Mouse (Mus musculus) erythroblast, embryonic 14.5 days (primary cell): ENCODE measurements around the gene Gclm. TPM values are rescaled to one million over a fixed set of nuclear protein-coding genes. Genes with fewer than 3 reads are reported as not detected.

Source experiments
- H3K27me3 ChIP-seq: 2 replicates; pipeline ENCODE4 v1.6.1; 2012; ENCODE audit warnings: inconsistent platforms; ENCODE audit not compliant: control insufficient read depth
- H3K36me3 ChIP-seq: 2 replicates; pipeline ENCODE4 v1.6.1; 2012; ENCODE audit warnings: mild to moderate bottlenecking, inconsistent platforms; ENCODE audit not compliant: control insufficient read depth
- H3K4me1 ChIP-seq: 2 replicates; pipeline ENCODE4 v1.6.1; 2012; ENCODE audit warnings: inconsistent platforms; ENCODE audit not compliant: control insufficient read depth
- H3K4me3 ChIP-seq: replicated peaks from 2 replicates; pipeline ENCODE3; 2012; ENCODE audit warnings: moderate library complexity, mild to moderate bottlenecking, inconsistent platforms
- H3K9me3 ChIP-seq: 2 replicates; pipeline ENCODE4 v1.6.1; 2012; ENCODE audit warnings: low read length, inconsistent platforms, mixed read lengths; ENCODE audit not compliant: control insufficient read depth
- GATA1 ChIP-seq: IDR thresholded peaks from 2 replicates; pipeline ENCODE4 v1.6.1; 2012; ENCODE audit warnings: low read length, inconsistent platforms, mixed read lengths
- TAL1 ChIP-seq: IDR thresholded peaks from 3 replicates; pipeline ENCODE4 v1.6.1; 2012; ENCODE audit warnings: low read length, inconsistent platforms, mixed read lengths
- polyA plus RNA-seq: library from polyadenylated mRNA; stranded (reverse); fragments of >175 nt; gene quantifications from 2 replicates; pipeline ENCODE4 v1.2.3, GENCODE M21; 2012

Gene Gclm
- polyA plus RNA-seq: 124 and 137 TPM in 2 replicates

DNA sequence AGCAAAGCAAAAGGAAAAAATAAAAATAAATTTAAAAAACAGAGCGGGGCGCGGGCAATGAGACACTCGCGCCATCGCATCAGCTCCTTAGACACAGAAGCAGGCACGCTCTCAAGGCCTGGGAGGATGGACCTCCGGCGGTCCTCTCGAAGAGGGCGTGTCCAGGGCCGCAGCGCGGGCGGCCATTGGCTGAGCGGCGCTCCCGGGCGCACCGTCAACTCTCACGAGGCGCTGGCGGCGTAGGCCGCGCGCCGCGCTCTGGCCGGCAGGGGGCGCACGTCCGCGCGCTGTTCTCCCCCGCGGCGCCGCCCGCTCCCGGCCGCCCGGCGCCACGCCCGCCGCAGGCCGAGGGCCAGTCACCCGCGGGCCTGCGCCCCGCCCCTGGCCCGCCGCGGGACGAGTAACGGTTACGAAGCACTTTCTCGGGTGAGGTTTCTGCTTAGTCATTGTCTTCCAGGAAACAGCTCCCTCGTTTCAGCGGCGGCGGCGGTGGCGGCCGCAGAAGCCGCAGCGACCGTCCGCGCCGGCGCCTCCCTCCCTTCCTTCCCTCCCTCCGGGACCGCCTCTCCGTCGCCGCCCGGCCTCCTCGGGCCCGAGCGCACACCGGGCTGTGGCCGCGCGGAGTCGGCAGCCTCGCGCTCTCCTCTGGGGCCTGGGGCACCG lies at the start of gene Gclm:
Gene Gclm, plus strand, starts transcription at position 343 of the 663 bp plus-strand sequence.
- Histone ChIP-seq H3K4me3 (peak within 1 kb of the TSS; percentile 100), H3K36me3 (peaks cover 39% of the 10 kb centered on the region), H3K9me3 (no peaks in the 10 kb centered on the region), H3K27me3 (no peaks in the 10 kb centered on the region), H3K4me1 (peaks cover 49% of the 10 kb centered on the region)
- TF ChIP-seq GATA1 (no peak), TAL1 (no peak)

DNA sequence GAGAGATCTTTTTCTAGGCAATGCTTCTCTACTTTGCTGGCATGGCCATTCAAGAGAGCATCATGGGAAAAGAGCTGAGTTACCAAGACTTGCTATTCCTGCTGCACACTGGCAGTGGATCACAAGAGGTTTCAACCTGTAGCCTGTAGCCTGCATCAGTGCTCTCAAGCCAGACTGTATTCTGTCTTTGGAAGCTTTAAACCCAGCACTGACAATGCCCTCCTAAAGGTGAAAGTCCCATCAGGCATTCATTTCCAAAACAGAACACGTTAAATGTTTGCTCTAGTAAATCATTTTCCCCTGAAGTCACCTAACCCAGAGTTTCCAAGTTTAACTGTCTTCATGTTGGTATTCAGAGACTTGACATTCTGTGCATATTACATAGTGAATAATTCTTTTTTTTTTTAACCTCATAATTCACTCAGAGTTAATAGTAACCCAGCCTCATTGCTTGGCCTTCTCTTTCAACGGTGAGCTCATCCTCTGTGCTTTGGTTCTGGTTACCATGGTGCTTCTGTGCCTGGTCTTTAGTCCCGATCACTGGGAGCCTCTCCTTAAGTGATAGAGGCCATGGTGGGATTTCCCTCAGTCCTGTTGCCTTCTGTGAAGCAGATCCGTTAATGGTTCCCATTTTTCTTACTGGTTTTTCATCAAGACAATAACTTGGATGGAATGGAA lies 48.6 kb upstream of the Gclm start:
- Histone ChIP-seq H3K9me3 (no peaks in the 10 kb centered on the region), H3K27me3 (no peaks in the 10 kb centered on the region), H3K36me3 (no peaks in the 10 kb centered on the region), H3K4me1 (no peaks in the 10 kb centered on the region; the same call in 1 of the 2 replicates), H3K4me3 (no peak overlapping the region)
- no peak for TF ChIP-seq TAL1
- no peak for TF ChIP-seq GATA1

DNA sequence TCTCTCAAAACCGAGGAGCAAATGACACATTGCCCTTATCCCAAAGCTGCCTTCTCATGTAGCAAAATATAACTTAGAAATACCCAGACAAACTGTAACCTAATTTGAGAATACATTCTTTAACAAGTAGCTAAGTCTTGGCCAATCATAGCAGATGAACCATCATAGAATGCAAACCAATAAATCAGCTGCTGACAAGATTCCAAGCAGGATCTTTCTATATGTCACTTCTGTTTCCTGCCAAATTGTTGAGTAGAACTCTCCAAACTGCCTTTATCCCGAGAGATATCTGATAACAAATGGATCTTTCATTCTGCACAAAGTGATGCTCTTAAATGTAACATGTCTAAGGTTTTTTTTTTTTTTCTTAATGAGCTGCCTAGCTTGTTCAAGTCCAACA lies 46.8 kb upstream of the Gclm start:
- Histone ChIP-seq H3K9me3 (no peaks in the 10 kb centered on the region), H3K27me3 (no peaks in the 10 kb centered on the region), H3K4me3 (no peak overlapping the region), H3K4me1 (no peaks in the 10 kb centered on the region; the same call in 1 of the 2 replicates), H3K36me3 (no peaks in the 10 kb centered on the region)
- no peak for TF ChIP-seq GATA1
- TF ChIP-seq TAL1: no peak

DNA sequence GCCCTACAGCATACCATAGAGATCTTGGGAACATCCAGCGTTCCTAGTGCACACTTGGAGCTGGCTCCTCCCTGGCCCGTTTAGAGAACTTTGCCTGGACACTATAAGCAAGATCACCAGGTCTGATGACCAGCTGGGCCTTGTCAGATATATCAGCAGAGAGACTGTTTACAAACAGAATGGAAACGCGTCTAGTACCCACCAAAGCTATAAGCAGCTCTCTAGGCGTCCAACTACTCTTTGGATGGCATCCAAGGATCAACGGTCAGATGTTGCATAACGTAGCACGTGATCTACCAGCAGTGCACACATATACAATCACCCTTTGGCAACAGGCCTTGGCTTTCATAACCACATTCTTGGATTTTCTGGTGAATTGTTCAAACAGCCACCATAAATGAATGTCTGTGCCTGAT lies 46.4 kb upstream of the Gclm start:
- no peaks in the 10 kb centered on the region for H3K27me3 ChIP-seq
- H3K9me3 ChIP-seq: no peaks in the 10 kb centered on the region
- H3K36me3 ChIP-seq: no peaks in the 10 kb centered on the region
- H3K4me3 ChIP-seq: no peak overlapping the region
- TF ChIP-seq TAL1 (no peak), GATA1 (no peak)
- no peaks in the 10 kb centered on the region; the same call in 1 of the 2 replicates for H3K4me1 ChIP-seq

DNA sequence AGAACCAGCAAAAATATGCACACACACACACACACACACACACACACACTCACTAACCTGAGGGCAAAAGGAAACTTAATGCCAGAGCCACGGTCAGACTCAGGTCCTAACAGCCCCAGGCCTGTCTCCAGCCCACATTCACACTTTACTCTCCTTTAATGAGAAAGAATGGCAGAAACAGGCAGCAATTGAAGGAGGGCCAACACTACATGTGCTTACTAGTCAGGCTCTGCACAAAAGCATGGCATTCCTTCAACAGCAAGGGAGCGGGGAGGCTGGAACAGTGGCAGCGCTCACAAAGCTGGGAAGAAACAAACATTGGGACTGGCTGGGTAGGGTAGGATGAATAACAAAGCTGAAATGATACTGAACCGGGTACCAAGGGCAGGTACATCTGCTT lies 45.8 kb upstream of the Gclm start:
- Histone ChIP-seq H3K36me3 (no peaks in the 10 kb centered on the region), H3K4me1 (no peaks in the 10 kb centered on the region; the same call in 1 of the 2 replicates), H3K27me3 (no peaks in the 10 kb centered on the region), H3K9me3 (no peaks in the 10 kb centered on the region), H3K4me3 (no peak overlapping the region)
- no peak for TF ChIP-seq GATA1
- TF ChIP-seq TAL1: no peak

DNA sequence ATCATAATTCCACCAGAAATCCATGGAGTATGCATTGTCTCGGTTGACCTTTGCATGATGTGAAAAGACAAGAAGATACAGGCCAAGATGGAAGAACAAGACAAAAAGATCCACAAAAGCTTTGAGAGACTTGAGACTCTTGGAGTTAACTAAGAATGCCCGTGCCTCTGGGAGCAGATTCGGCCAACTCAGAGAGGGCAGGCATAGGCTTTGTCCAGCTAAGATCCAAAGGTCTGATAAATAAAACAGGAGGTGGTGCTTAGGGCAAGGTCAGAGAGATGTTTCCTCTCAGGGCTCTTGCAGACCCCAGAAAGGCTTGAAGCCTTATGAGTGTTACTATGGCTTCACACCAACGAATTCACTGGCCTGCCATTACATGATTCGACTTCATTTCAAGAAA lies 45.3 kb upstream of the Gclm start:
- Histone ChIP-seq H3K27me3 (no peaks in the 10 kb centered on the region), H3K36me3 (no peaks in the 10 kb centered on the region), H3K9me3 (no peaks in the 10 kb centered on the region), H3K4me3 (no peak overlapping the region), H3K4me1 (no peaks in the 10 kb centered on the region; the same call in 1 of the 2 replicates)
- TF ChIP-seq GATA1 (no peak), TAL1 (no peak)

DNA sequence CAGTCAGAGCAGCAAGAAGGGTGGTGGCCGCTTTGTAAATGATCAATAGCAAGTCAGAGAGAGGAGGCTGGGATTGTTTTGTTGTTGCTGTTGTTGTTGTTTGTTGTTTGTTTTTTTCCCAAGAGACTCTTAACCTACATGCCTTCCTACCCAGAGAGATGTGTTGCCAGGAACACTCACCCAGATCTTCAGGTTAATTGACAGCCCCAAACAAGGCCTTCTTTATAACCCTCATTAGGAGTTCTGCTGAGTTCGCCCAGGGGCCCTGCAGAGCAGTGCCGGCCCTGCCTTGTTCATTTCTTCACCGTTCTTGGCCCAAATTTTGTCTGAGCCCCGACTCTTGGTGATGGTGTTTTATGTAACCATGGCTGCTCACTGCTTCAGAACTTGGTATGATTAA lies 44.9 kb upstream of the Gclm start:
- Histone ChIP-seq H3K27me3 (no peaks in the 10 kb centered on the region), H3K9me3 (no peaks in the 10 kb centered on the region), H3K36me3 (no peaks in the 10 kb centered on the region), H3K4me3 (no peak overlapping the region), H3K4me1 (no peaks in the 10 kb centered on the region; the same call in 1 of the 2 replicates)
- no peak for TF ChIP-seq GATA1
- no peak for TF ChIP-seq TAL1

DNA sequence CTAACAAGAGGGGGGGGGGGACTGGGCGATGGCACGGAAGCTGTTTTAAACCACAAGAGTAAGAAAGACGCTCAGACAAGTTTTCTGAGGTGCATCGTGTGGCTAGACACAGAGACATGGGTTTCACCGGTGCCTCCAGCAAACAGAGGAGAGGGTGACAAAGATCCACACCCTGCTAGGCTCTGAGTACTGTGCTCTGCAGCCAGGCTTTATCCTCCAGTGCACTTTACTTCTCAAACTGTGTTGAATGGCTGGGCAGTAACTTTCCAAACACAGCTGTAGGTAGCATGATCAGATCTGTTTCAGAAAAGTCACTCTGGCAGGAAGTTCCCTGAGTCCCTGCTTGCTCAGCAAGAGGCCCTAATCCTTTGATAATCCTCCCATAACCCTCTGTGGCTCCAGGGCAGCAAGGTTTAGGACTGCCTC lies 43.0 kb upstream of the Gclm start:
- TF ChIP-seq TAL1: no peak
- TF ChIP-seq GATA1: no peak
- Histone ChIP-seq H3K27me3 (no peaks in the 10 kb centered on the region), H3K4me3 (no peak overlapping the region), H3K4me1 (no peaks in the 10 kb centered on the region; the same call in 1 of the 2 replicates), H3K9me3 (no peaks in the 10 kb centered on the region), H3K36me3 (no peaks in the 10 kb centered on the region)

DNA sequence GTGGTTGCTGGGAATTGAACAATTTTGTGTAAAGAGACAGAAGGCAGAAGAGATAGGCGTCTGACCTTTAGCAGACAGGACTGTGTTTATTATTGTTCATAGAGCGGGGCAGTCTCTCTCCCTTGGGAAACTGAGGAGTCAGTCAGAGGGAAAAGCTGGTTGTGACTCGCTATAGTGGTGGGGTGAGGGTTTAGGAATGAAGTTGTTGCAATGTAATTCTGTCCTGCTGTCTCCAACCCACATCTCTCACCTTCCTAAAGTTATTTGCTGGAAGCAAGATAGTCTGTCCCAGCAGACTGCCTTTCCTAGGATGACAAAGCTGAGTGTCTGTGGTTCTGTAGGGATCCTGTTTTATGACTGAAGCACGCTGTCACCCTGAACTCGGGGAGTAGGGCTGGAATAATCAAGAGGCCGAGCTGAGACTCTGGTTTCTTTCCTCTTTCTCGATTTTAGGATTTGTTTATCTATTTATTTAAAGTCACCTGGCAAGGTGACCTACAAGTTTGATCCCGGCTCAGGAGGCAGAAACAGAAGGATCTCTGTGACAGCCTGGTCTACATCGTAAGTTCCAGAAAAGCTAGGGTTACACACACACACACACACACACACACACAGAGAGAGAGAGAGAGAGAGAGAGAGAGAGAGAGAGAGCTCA lies 41.6 kb upstream of the Gclm start:
- Histone ChIP-seq H3K4me1 (no peaks in the 10 kb centered on the region; the same call in none of the 2 replicates), H3K27me3 (no peaks in the 10 kb centered on the region), H3K9me3 (no peaks in the 10 kb centered on the region), H3K36me3 (no peaks in the 10 kb centered on the region), H3K4me3 (no peak overlapping the region)
- TF ChIP-seq TAL1 (no peak), GATA1 (no peak)
